Mouse (Mus musculus) forebrain, embryonic 11.5 days (tissue): ENCODE results near the gene Anxa4. TPM values are rescaled to one million over a fixed set of nuclear protein-coding genes. Genes with fewer than 3 reads are reported as not detected.
A peak's percentile ranks its signal among the peaks of the same experiment; 100 is the strongest.

Experiments used
- ATAC-seq: fragments of 200-750 bp; cut with Nextera tagmentation; replicated peaks from 2 replicates; pipeline ENCODE4 v1.8.0; 2017; ENCODE audit warnings: moderate TSS enrichment; ENCODE audit not compliant: low FRiP score
- DNase-seq: peaks from one replicate; pipeline ENCODE4 v3.0.0-alpha.2; 2017; ENCODE audit warnings: low spot score
- H3K27ac ChIP-seq: fragments of 300-500 bp; sonication (generic); 2 replicates; pipeline ENCODE4 v1.5.1; 2014; ENCODE audit warnings: low read depth, low read length
- H3K27me3 ChIP-seq: fragments of 300-500 bp; sonication (generic); 2 replicates; pipeline ENCODE4 v1.6.1; 2014; ENCODE audit warnings: mild to moderate bottlenecking, low read length, mixed read lengths; ENCODE audit not compliant: control insufficient read depth, insufficient read depth
- H3K36me3 ChIP-seq: fragments of 300-500 bp; sonication (generic); 2 replicates; pipeline ENCODE4 v1.6.1; 2014; ENCODE audit warnings: mild to moderate bottlenecking, low read length, moderate library complexity, mixed read lengths; ENCODE audit not compliant: control insufficient read depth, insufficient read depth
- H3K4me1 ChIP-seq: fragments of 300-500 bp; sonication (generic); replicated peaks from 2 replicates; pipeline ENCODE4 v1.6.1; 2014; ENCODE audit warnings: low read length, mixed read lengths; ENCODE audit not compliant: control insufficient read depth, insufficient read depth
- H3K4me2 ChIP-seq: fragments of 300-500 bp; sonication (generic); 2 replicates; pipeline ENCODE4 v1.6.1; 2014; ENCODE audit warnings: low read depth, mild to moderate bottlenecking, low read length, moderate library complexity, mixed read lengths; ENCODE audit not compliant: severe bottlenecking
- H3K4me3 ChIP-seq: fragments of 300-500 bp; sonication (generic); 2 replicates; pipeline ENCODE4 v1.5.1; 2014; ENCODE audit warnings: low read depth, low read length
- H3K9ac ChIP-seq: fragments of 300-500 bp; sonication (generic); 2 replicates; pipeline ENCODE4 v1.6.1; 2014; ENCODE audit warnings: low read length
- H3K9me3 ChIP-seq: fragments of 300-500 bp; sonication (generic); 2 replicates; pipeline ENCODE4 v1.6.1; 2016; ENCODE audit warnings: low read length, mixed read lengths; ENCODE audit not compliant: control insufficient read depth
- WGBS: fragments of 180-500 bp; shearing (Covaris S2); extraction: QIAGEN DNeasy Blood & Tissue Kit; methylation state at CpG from one replicate; pipeline ENCODE4 v1.1.7; 2014; 5-methylcytosine and 5-hydroxymethylcytosine counted together
- polyA plus RNA-seq: library from polyadenylated mRNA; unstranded; fragments of >200 nt; fragmentation: Nextera tagmentation; extraction: Ambion mirVana; gene quantifications from 2 replicates; pipeline ENCODE4 v1.2.1, GENCODE M21; 2014

The Anxa4 gene
- polyA plus RNA-seq, 1 experiment from 2014 or later = 5.7 TPM

DNA sequence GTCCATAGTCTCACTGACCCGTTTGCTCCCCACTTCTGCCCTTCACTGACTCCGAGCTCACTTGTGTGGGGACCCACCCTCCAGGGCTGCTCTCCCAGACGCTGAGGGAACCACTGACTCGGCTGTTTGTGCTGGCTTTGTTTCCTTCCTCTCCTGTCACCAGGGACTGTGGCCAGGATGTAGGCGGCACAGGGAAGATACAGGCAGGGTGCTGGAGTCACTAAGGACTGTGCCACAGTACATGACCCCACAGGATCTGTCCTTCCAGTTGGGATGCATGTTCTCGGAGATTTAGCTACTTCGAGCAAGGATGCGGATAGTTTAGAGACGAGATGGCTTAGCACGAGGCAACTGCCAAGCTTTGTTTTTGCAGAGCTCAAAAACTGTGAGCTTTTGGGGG, 30.4 kb upstream of the Anxa4 start:
- Histone ChIP-seq H3K4me1 (peaks cover 2% of the 10 kb centered on the region; the same call in 1 of the 2 replicates), H3K9ac (no peak overlapping the region), H3K4me3 (no peak overlapping the region), H3K9me3 (no peaks in the 10 kb centered on the region), H3K36me3 (no peaks in the 10 kb centered on the region), H3K27ac (no peak overlapping the region), H3K27me3 (no peaks in the 10 kb centered on the region), H3K4me2 (no peak overlapping the region)
- DNase-seq (no peak), ATAC-seq (no peak)
- WGBS = 40% methylated on average over 10 of the region's 10 CpGs

DNA sequence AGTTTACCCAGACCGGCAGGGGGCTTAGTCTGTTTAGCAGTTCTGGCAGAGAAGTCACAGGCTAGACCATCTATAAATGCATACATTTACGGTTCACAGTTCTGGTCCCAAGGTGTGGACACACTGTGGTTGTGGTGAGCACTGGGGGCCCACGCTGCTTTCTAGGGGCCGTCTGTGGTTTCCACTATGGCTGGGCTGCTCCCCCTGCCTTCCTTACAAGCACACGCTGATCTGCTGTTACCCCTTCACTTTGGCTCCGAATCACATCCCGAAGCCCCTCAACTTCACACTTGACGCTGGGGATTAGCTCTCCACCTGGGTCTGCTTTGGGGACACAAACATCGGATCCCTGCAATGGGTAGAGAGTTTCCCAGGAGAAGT, 29.7 kb upstream of the Anxa4 start:
- Histone ChIP-seq H3K4me3 (no peak overlapping the region), H3K4me2 (no peak overlapping the region), H3K9ac (no peak overlapping the region), H3K27me3 (no peaks in the 10 kb centered on the region), H3K4me1 (peaks cover 2% of the 10 kb centered on the region; the same call in 1 of the 2 replicates), H3K9me3 (no peaks in the 10 kb centered on the region), H3K27ac (no peak overlapping the region), H3K36me3 (no peaks in the 10 kb centered on the region)
- DNase-seq (no peak), ATAC-seq (no peak)
- whole genome bisulfite sequencing = 24% methylated on average over 9 of the region's 9 CpGs

DNA sequence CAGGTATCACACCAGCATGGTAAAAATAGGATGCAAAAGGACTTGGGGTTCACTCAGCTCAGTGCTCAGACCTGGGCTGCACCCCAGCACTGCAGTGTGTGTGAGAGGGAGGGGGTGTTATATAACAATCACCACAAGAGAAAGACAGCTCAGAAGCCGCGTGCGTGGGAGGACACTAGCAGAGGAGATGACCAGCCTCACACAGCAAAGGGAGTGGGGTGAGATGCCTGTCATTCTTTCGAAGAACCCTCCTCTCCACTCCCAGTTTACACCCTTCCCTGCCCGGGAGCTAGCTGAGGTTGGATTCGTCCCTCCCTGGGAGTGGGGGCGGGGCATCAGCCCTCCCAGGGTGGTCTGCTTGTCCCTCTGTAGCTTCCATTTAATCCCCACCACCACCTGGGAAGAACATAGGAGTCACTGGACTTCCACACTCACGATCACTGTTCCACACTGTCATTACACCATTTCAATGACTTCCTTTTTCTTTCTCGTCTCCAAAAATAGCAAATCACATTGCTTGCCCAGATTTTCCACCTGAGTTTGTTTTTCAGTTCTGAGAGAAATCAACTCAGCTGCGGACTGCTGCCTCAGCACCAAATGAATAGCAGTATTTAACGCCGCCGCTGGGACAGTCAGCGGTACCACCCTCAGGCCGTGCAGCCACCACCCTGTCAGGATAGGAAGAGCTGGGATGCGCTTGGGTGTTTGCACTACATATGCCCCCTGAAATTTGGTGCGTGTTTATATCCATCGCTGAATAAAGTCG, 29.1 kb upstream of the Anxa4 start:
- Histone ChIP-seq H3K4me1 (peaks cover 2% of the 10 kb centered on the region; the same call in 1 of the 2 replicates), H3K4me3 (no peak overlapping the region), H3K9me3 (no peaks in the 10 kb centered on the region), H3K27me3 (no peaks in the 10 kb centered on the region), H3K4me2 (peak overlapping the region; percentile 27; the same call in 1 of the 2 replicates), H3K27ac (no peak overlapping the region), H3K36me3 (no peaks in the 10 kb centered on the region), H3K9ac (no peak overlapping the region)
- 3% methylated on average over 19 of the region's 19 CpGs for WGBS
- DNase-seq = no peak
- ATAC-seq = no peak

DNA sequence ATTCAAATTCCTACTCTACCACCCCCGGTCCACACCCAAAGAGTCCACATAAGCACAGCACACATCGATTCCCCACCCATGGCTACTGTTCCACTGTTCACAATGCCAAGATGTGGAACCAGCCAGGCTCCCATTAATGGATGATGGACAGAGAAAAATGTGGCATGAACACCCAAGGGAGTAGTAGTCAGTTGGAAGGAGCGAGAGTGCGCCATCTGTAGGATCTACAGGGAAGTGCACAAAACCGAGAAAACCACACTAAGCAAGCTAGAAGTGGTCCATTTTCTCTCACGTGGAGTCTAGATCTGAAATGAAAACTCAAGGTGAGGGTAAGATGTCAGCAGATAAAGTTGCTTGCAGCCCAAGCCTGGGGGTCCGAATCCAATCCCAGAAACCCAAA, 27.3 kb upstream of the Anxa4 start:
- H3K27me3 ChIP-seq = no peaks in the 10 kb centered on the region
- H3K4me1 ChIP-seq = peaks cover 4% of the 10 kb centered on the region
- no peak for ATAC-seq
- H3K9me3 ChIP-seq = no peaks in the 10 kb centered on the region
- DNase-seq = no peak
- H3K27ac ChIP-seq = no peak overlapping the region
- no peak overlapping the region for H3K4me3 ChIP-seq
- 66% methylated on average over 7 of the region's 7 CpGs for WGBS
- no peak overlapping the region for H3K4me2 ChIP-seq
- no peak overlapping the region for H3K9ac ChIP-seq
- no peaks in the 10 kb centered on the region for H3K36me3 ChIP-seq

DNA sequence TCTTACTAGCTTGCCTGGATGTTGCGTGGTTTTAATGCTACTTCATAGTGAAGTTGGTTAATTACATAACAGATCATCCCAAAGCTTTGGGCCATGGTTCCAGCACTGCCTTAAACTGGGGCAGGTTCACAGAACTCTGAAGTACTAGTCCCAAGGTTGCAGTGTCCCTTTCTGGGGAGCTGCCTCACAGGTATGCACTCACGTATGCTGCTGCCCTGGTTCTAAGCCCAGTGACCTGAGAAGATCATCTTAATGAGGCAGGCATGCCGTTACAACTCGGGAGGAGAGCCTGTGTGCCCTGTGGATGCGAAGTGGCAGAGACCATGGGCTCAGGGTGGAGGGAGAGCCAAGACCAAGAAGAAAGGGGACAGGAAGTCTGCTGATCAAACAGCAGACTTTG, 26.5 kb upstream of the Anxa4 start:
- Histone ChIP-seq H3K4me1 (peaks cover 6% of the 10 kb centered on the region), H3K27me3 (no peaks in the 10 kb centered on the region), H3K4me2 (no peak overlapping the region), H3K36me3 (no peaks in the 10 kb centered on the region), H3K27ac (no peak overlapping the region), H3K9ac (no peak overlapping the region), H3K9me3 (no peaks in the 10 kb centered on the region), H3K4me3 (no peak overlapping the region)
- WGBS = 81% methylated on average over 5 of the region's 5 CpGs
- no peak for ATAC-seq
- DNase-seq = no peak

DNA sequence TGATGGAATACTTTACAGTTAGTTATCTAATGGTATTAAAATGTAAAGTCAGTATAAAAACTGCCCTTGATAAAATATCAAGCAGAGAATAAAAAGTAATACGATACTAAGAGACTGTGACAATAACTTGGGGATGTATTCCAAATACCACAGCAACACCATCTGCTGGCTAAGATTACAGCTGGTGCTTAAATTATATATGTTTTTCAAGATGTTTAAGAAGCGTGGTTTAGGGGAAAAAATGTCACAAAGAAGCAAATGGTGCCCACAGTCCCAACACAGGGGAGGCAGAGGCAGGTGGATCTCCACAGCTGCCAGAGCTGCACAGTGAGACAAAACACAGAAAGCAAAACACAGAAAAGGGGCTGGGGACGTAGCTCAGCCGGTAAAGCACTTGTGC, 25.5 kb upstream of the Anxa4 start:
- H3K4me2 ChIP-seq = no peak overlapping the region
- peaks cover 6% of the 10 kb centered on the region for H3K4me1 ChIP-seq
- no peak overlapping the region for H3K9ac ChIP-seq
- H3K27me3 ChIP-seq = no peaks in the 10 kb centered on the region
- no peak for DNase-seq
- no peaks in the 10 kb centered on the region for H3K36me3 ChIP-seq
- ATAC-seq = no peak
- no peak overlapping the region for H3K4me3 ChIP-seq
- WGBS = 75% methylated on average over 4 of the region's 4 CpGs
- no peaks in the 10 kb centered on the region for H3K9me3 ChIP-seq
- H3K27ac ChIP-seq = no peak overlapping the region

DNA sequence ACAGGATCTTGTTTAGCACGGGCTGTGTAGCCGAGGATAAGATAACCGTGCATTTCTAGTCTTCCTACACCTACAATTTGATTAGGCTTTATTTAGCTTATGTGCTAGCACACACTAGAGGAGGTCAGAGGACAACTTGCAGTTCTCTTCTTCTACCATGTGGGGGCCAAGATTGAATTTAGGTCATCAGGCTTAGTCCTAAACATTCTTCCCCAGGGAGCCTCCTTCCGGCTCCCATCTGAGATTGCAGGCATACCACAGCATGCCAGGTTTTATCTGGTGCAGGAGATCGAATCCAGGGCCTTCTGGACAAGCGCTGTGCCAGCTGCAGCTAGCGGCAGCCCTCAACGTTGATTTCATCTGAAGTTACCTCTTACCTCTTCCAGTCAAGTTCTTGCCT, 23.2 kb upstream of the Anxa4 start:
- H3K4me1 ChIP-seq = peaks cover 3% of the 10 kb centered on the region; the same call in 1 of the 2 replicates
- H3K4me2 ChIP-seq = no peak overlapping the region
- H3K9ac ChIP-seq = no peak overlapping the region
- no peaks in the 10 kb centered on the region for H3K27me3 ChIP-seq
- DNase-seq (no peak), ATAC-seq (no peak)
- 23% methylated on average over 8 of the region's 8 CpGs for WGBS
- H3K36me3 ChIP-seq = no peaks in the 10 kb centered on the region
- no peak overlapping the region for H3K27ac ChIP-seq
- no peak overlapping the region for H3K4me3 ChIP-seq
- H3K9me3 ChIP-seq = no peaks in the 10 kb centered on the region

DNA sequence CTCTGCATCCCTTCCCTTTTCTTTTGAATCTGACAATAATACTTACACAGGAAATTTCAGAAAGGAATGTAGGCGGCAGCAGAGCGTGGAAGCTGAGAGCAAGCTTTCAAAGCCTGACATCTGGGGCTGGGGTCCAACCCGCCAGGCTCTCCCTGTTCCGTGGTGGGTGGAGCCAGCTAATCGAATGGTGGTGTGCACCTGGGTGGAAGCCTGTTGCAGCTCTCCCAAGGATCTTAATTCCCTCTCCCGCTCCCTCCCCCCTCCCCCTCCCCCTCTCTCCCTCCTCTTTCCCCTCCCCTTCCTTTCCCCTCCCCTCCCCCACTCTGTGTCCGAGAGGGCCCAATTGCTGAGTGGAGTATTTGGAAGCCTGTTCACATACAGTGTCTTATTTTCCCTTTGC, 22.1 kb upstream of the Anxa4 start:
- ATAC-seq = no peak

DNA sequence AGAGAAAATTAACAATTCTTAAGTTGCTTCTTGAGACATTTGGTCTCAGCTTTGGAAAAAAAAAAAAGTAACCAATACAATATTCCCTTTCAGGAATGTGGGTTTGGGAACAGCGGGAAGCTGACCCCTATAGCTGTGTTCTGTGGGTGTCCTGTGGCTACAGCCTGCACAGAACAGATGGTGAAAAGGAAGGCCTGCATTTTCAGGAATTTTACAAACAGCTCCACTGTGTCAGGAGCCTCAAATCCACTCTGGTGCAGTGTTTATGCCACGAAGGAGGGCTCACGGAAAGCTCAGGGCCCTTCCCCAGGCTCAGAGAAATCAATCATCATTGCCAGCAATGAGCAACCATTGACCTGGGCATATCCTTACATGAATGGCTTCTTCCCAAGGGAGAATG, 21.5 kb upstream of the Anxa4 start:
- Histone ChIP-seq H3K9ac (no peak overlapping the region), H3K27me3 (no peaks in the 10 kb centered on the region), H3K27ac (no peak overlapping the region), H3K4me1 (peaks cover 3% of the 10 kb centered on the region; the same call in 1 of the 2 replicates), H3K36me3 (no peaks in the 10 kb centered on the region), H3K4me2 (peak overlapping the region; percentile 26; the same call in 1 of the 2 replicates), H3K4me3 (no peak overlapping the region), H3K9me3 (no peaks in the 10 kb centered on the region)
- ATAC-seq = no peak
- DNase-seq = no peak
- 30% methylated on average over 3 of the region's 3 CpGs for WGBS

More for the DNA sequence above, 22.1 kb upstream of the Anxa4 start:
- 3% methylated on average over 7 of the region's 7 CpGs for WGBS
- no peaks in the 10 kb centered on the region for H3K9me3 ChIP-seq
- H3K36me3 ChIP-seq = no peaks in the 10 kb centered on the region
- no peaks in the 10 kb centered on the region for H3K27me3 ChIP-seq
- H3K4me2 ChIP-seq = peak overlapping the region; percentile 26; the same call in 1 of the 2 replicates
- H3K27ac ChIP-seq = no peak overlapping the region
- H3K9ac ChIP-seq = no peak overlapping the region
- peak; percentile 59 for DNase-seq
- peaks cover 3% of the 10 kb centered on the region; the same call in 1 of the 2 replicates for H3K4me1 ChIP-seq
- no peak overlapping the region for H3K4me3 ChIP-seq
